Mouse (Mus musculus) spleen, embryonic (tissue): ENCODE results near the gene Gpx4.

Experiments
- CTCF ChIA-PET: fragments of 350-600 bp; sonication (Branson Sonifier 250); formaldehyde crosslinking; loops from one replicate; lab custom pipeline; 2022; lab: Charles Lee

Gpx4 gene

GRCm38 (mm10) chr10:80098630-80099029, 51.7 kb downstream of the Gpx4 start:
- CTCF ChIA-PET = no interaction called here

- CTCF ChIA-PET = no interaction called here
Observed at GRCm38 (mm10) chr10:80100982-80101381, 54.0 kb downstream of the Gpx4 start.

- CTCF ChIA-PET = no interaction called here
Observed at GRCm38 (mm10) chr10:80102216-80102915, 55.4 kb downstream of the Gpx4 start.

GRCm38 (mm10) chr10:80103032-80103431, 56.1 kb downstream of the Gpx4 start:
- CTCF ChIA-PET = no interaction called here

- CTCF ChIA-PET = no interaction called here
Observed at GRCm38 (mm10) chr10:80104181-80104580, 57.2 kb downstream of the Gpx4 start.

GRCm38 (mm10) chr10:80105460-80105859, 58.5 kb downstream of the Gpx4 start, which contains the start of gene Sbno2:
Gene Sbno2, minus strand, starts transcription at chr10:80105571.
- CTCF ChIA-PET = interaction anchor here (1.7 kb wide), 1 partner anchor 33 kb away, joined by 5 read pairs; no protein-coding TSS in a partner anchor

- CTCF ChIA-PET = interaction anchor here (0.6 to 1.7 kb wide), 4 partner anchors 12 to 1289 kb away, joined by 3 to 24 read pairs (median 5); no protein-coding TSS in a partner anchor
Observed at GRCm38 (mm10) chr10:80105926-80106325, 59.0 kb downstream of the Gpx4 start.
